Mouse (Mus musculus): ENCODE measurements around the gene Crtc1.

Crtc1 gene

GRCm38 (mm10) chr8:70351035-70351999, 88.1 kb downstream of the Crtc1 start:
- DNase-seq (ENCODE audit: low spot score in 2 of 2), result no peak

- DNase-seq (ENCODE audit: low spot score in 2 of 2), result no peak
Measured at GRCm38 (mm10) chr8:70347860-70348420, 91.4 kb downstream of the Crtc1 start.

DNA sequence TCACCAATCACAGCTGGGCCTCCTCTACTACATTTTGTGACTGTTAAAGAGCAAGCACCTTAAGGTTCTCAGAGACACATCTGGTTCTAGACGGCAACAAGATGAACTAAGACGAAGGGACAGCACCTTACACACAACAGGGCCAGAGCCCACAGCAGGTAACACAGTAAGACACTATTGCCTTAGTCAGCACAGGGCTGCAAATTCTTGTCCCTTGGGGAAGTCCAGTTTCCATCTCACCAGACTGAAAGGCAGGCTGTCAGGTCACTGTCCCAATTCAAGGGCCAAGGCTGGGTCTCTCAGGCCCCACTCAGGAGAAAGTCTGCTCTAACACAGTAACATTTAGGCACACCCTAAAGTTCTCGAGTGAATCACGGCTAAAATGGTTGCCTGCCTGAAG, 91.9 kb downstream of the Crtc1 start:
- DNase-seq (ENCODE audit: low spot score in 2 of 2), result peak in 1 of 2 experiments; percentile 57

GRCm38 (mm10) chr8:70344279-70344678, 95.1 kb downstream of the Crtc1 start:
- no peak for DNase-seq (ENCODE audit: low spot score in 2 of 2)

DNA sequence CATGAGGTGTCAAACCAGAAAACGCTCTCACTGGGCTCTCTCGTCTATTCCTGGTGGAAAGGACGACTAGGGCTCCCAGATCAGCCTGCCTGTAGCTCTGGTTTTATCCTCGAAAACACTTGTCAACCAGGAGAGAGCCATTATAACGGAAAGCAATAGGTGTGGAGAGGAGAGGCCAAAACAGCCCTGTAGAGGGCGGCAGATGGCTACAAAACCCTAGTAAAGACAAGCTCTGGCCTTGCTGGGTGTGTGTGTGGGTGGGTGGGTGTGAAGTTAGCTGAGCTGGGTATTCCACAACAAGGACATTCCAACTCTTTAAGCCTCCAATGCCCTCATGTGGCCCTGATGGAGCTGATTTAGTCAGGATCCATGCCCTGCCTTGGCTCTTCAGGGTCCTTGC, 95.7 kb downstream of the Crtc1 start:
- peak; percentile 40 to 70 for DNase-seq (ENCODE audit: low spot score in 2 of 2)

DNA sequence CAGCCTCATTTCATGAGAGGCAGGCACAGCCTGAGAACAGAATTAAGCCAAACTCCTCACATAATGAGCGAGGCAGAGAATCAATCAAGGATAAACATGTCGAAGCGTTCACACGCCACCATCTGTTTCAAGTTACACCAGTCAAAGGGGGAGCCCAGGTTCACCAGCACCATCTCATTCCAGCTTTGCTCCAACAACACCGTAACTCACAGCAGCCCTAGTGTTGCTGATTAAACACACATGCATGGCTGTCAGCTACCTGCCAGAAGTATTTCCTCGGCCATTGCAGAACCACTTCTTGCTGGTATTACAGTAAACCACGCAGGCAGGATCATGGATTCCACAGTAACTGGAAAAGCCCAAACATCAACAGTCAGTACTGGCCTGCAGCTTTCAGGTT, 96.3 kb downstream of the Crtc1 start:
- DNase-seq (ENCODE audit: low spot score in 2 of 2), result no peak

- DNase-seq (ENCODE audit: low spot score in 2 of 2), result no peak
Measured at GRCm38 (mm10) chr8:70342007-70342406, 97.4 kb downstream of the Crtc1 start.

DNA sequence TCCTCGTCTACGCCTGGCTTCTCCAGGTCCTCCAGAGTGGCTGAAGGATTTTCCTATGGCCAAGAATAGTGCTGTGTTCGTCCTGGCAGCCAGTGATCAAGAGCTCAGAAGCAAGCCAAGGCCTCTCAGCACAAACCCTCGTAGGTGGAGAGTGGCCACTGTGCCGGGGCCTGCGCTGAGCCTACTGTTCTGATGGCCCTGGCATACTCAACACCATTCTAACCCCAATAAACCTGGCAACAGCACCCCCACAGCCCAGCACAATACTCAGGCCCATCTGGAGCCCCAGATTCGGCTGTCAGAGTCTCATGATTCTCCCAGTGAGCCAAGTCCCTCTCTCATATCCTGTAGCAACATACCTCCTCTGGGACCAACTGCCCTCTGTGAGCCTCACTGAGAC, 98.7 kb downstream of the Crtc1 start:
- DNase-seq (ENCODE audit: low spot score in 2 of 2), result no peak

GRCm38 (mm10) chr8:70338931-70339330, 100.4 kb downstream of the Crtc1 start:
- DNase-seq (ENCODE audit: low spot score in 2 of 2), result no peak

DNA sequence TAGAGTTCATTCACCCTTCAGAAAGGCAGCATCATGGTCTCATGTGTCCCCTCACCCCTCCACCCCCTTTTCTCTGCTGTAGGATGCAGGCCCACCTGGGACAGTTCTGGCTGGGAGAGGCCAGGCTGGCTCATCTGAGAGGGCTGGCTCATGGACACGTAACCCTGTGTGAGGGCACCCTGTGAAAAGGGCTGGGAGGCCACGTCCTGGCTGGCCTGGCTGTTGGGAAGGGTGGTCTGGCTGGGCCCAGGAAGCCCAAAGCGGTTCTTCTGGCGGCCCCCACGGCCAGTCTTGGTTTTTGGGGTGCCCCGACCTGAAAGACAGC, 106.5 kb downstream of the Crtc1 start:
- DNase-seq (ENCODE audit: low spot score in 2 of 2), result no peak

Data from spleen, postnatal 4 days (tissue).